Mouse (Mus musculus) heart, adult 2 months (tissue): ENCODE data around the gene Ndufs3.

Source experiments
- CTCF ChIP-seq: fragments of 200-600 bp; IDR thresholded peaks from 2 replicates; pipeline ENCODE4 v1.8.1; 2022; ENCODE audit warnings: antibody characterized with exemption, mild to moderate bottlenecking, moderate library complexity
- EP300 ChIP-seq: fragments of 200-500 bp; IDR thresholded peaks from 2 replicates; pipeline ENCODE4 v1.6.1; 2011; ENCODE audit warnings: low read depth, low read length, control low read depth; ENCODE audit not compliant: insufficient read depth
- POLR2A ChIP-seq: fragments of 200-500 bp; IDR thresholded peaks from 2 replicates; pipeline ENCODE4 v1.6.1; 2011; ENCODE audit warnings: mild to moderate bottlenecking, low read depth, low read length, control low read depth; ENCODE audit not compliant: insufficient read depth

GRCm38 (mm10) chr2:90906721-90907120, 2.1 kb upstream of the Ndufs3 start:
- TF ChIP-seq CTCF (no peak), EP300 (no peak), POLR2A (no peak)
